Mouse (Mus musculus): Measurements from ENCODE around the gene Cyp24a1.

Gene Cyp24a1

GRCm38 (mm10) chr2:170497091-170497566 is at the start of gene Cyp24a1:
Gene Cyp24a1, minus strand, starts transcription at chr2:170497145.
- peak; percentile 17 for DNase-seq

GRCm38 (mm10) chr2:170545745-170546144 is 48.8 kb upstream of the Cyp24a1 start:
- DNase-seq, result no peak

GRCm38 (mm10) chr2:170544950-170545349 is 48.0 kb upstream of the Cyp24a1 start:
- no peak for DNase-seq

DNA sequence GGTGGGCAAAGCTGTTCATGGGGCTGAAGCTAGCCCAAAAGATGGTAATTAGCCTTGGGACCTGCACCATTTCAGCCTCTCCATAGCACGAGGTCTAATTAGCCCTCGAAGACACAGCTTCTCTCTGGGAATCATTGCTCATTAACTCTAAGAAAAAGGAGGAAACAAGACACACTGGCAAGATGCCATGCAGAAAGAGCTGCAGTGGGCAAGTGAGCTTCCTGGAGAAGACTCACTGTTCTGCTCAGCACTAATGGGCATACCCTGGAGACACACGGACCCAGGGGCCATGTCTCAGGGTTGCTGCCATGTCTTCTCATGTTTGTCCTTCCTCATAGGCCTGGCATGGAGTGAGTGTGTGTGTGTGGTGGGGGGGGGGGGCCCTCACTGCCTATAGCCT is 47.2 kb upstream of the Cyp24a1 start:
- no peak for DNase-seq

DNA sequence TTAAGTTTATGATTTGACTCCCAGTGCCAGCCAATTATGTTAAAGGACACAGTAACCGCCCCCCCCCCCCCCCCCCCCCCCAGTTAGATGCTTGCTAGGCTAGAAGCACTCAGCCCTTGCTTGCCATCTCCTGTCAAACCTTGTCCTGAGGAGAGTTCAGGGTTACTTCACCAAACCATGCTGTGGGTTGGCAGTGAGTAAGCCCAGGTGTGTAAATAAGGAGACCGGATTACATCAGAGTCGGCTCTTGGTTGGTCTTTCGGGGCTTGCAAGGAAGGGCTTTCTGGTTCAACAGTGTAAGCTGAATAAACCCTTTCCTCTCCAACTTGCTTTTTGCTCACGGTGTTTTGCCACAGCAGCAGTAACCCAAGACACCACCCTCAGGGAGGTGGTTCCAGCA is 46.7 kb upstream of the Cyp24a1 start:
- no peak for DNase-seq

DNA sequence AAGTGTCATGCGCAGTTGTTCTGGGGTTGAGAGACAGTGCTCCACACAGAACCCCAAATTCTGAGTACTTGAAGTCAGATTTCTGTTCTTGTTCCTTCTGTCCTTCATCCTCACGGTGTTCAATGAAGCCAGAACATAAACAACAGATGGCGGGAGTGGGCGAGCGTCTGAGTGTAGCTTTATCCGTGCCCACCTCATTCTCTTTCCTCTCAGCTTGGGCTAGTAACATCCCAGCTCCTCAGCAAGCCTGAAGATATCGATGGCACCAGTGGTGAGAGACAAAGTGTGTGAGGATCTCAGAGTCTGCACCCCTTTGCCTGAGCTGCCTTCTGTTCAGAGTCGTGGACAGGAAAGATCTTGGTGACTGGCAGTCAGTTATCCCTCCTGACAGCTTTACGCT is 42.3 kb upstream of the Cyp24a1 start:
- no peak for DNase-seq

DNA sequence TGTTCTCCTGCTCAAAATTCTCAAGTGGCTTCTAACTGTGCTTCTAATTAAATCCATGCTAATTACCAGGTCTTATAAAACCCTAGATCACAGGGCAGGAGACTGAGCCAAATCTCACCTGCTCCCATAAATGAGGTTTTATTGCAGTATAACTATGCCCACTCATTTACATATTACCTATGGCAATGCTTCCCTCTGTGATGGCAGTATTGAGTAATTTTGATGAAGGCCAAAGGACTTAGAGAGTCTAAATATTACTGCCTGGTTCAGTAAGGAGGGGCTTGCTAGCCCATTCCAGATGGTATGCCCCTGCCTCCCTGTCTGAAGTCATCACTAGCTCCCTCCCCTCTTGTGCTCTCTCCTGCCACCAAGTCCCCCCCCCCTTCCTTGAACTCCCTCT is 38.9 kb upstream of the Cyp24a1 start:
- DNase-seq, result no peak

DNA sequence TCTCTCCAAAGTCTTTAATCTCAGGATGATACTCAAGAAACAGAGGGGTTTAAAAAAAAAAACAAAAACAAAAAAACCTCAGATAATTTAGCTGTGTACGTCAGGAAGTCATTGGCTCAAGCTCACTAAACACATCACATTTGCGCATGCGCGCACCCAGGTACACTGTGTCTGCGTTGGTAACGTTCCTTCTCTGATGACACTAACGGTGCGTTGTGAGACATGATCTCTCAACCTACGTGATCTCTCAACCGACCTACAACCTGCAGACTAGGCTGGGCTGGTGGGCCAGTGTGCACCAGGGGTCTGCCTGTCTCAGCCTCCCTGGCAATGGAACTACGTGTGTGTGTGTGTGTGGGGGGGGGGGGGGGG is 37.8 kb upstream of the Cyp24a1 start:
- no peak for DNase-seq

- DNase-seq, result no peak
These were observed 37.3 kb upstream of the Cyp24a1 start for GRCm38 (mm10) chr2:170534116-170534802.

GRCm38 (mm10) chr2:170530256-170530655 is 33.3 kb upstream of the Cyp24a1 start:
- no peak for DNase-seq

DNA sequence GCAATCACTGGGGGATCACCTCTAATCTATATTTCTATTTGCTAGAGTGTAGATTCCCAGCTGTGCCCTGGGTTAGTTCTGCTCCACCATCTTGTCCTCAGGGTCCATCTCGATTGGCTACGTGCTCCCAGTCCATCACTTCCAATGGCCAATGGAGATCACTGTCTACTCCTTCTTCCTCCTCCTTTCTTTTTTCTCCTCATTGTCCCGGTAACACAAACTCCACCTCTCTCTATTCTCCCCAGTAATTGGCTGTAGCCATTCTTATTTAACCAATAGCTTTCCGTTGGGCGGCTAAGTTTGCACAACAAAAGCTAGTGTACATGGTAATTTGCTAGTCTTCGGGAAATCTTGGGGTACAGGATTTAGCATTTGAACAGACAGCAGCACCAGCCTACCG is 32.8 kb upstream of the Cyp24a1 start:
- no peak for DNase-seq

DNA sequence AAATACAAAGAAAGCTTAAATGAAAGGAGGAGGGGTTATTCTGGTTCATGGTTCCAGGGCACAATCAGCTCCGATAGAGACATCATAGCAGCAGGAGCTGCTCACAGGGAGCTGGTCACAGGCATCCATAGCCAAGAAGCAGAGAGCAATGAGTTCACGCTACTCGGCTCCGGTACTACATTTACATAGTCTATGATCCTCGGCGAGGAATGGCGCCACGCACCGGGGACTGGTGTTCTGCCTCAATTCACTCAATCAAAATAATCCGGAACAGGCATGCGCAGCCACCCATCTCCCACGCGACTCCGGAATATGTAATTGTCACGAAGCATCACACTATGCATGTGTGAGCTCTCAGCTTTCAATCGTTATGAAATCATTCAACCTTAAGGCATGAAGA is 31.1 kb upstream of the Cyp24a1 start:
- no peak for DNase-seq

DNA sequence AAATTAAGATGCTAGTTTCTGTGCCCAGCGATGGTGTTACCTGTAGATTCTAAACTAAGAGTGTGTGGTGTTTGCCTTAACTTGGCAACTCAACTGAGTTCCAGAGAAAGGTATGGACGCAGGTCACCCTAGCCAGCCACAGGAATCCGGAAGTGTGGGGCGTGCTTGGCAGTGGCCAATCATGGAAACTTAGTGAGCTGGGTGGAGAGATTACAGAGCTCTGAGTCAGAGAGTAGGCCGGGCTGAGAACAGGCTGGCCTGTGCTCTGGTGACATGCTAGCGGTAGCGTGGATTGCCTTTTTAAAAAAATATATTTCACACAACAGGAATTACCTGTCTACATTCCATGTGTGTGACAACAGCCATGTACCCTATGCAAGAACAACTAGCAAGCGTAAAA is 29.6 kb upstream of the Cyp24a1 start:
- DNase-seq, result no peak

- peak; percentile 65 for DNase-seq
These were observed 23.5 kb upstream of the Cyp24a1 start for GRCm38 (mm10) chr2:170520321-170520971.

DNA sequence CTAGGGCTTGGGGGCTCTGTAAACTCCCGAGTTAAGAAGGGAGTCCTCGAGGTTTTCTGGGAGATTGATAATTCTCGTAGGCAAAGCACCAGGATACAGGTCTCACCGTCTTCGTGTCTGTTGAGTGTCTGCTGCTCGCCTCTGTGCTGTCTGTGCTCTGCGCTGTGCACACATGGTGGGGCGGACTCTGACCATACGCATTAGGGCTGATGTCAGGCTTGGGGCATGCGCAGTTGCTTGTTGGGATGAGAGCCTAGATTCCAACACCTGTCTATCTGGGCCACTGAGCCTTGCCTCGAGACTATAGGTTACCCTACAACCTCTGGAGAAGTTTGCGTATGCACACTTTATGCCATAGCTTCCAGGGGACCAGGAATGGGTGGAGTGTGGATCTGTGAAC is 16.8 kb upstream of the Cyp24a1 start:
- no peak for DNase-seq

- peak; percentile 95 for DNase-seq
These were observed 14.3 kb upstream of the Cyp24a1 start for GRCm38 (mm10) chr2:170511073-170511891.

DNA sequence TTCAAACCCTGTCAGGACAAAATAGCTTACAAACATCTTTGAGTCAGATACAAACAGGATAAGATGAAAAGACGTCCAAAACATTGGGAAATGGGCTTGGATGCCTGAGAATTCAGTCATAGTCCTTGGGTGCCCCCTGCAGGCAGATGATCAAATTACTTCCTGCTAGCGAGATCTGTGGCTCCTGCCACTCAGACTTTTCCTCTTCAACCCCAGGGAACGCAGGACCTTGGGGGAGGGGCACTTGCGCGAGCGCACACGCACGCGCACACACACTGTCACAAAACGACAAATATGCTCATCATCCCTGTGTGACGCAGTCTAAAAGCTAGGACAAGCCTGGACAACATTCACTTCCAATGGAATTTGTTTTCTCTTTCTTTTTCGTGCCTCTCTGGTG is 11.9 kb upstream of the Cyp24a1 start:
- peak; percentile 90 for DNase-seq

DNA sequence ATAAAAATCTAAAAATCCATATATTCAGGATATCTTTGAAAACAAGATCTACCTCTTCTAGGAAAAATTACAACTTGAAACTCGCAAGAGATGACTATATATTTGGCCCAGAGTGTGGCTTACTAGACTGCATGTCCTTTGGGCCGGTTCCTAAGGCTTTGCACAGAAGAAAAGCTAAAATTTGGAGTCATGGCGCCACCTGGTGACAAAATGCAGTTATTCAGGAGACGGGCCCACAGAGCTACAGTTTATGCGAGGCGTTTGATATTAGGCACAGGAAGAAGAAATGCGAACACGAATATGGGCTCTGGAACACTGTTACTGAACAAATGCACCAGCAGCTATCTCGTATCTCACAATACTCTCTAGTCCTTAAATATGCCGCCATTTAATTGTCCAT is 10.8 kb upstream of the Cyp24a1 start:
- peak; percentile 84 for DNase-seq

DNA sequence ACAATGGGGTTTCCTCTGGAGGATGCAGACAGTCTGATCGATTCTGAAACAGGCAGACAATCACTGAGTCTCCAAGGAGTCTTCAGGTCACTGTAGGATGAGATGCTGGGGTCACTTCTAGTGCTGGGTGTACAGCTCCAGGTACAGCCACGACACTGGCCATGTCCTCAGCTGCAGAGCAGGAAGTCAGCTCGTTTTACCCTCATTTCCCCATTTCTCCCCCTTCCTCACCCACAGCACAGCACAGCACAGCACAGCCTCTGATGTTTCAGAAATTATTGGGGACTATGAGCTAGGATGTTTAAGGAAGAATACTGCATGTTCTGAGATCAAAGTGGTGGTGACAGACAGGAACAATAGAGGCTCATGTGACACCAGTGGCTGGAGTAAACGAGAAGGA is 7.0 kb upstream of the Cyp24a1 start:
- DNase-seq, result no peak

DNA sequence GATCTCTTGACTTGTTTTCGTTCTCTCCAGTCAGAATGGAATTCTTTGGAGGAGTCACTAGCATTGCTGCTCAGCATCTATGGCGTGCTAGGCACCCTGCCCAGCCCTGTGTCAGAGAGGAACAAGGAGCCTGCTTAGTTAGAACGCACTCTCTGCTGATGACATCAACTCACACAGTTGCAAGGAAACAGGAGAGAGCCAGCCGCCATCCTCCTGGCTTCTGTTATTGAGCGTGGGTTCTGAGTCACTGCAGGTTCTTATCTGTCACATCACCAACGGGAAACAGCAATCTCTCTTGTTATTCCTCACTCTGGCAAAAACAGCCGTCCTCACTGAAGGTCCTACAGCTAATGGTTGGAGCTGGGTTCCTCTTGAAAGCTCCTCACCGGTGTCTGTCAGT is 6.4 kb upstream of the Cyp24a1 start:
- DNase-seq, result no peak

DNA sequence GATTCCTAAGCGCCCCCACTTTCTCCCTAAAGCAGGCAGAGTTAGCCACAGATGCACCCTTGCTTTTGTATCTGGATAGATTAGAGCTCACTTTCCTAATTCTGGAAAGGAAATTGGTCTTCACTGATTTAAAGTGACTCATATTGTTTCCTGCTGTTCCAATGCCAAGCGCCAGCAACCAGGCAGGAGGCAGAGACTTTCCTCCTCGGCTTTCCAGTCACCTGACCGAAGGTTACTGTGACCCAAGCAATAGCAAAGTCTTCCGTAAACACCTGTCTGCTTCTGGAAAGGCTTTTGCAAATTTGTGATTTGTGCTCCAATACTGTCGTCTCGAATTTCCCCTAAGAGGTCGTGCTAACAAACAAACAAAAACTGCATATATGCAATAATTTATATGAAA is 1.1 kb upstream of the Cyp24a1 start:
- DNase-seq, result no peak

DNA sequence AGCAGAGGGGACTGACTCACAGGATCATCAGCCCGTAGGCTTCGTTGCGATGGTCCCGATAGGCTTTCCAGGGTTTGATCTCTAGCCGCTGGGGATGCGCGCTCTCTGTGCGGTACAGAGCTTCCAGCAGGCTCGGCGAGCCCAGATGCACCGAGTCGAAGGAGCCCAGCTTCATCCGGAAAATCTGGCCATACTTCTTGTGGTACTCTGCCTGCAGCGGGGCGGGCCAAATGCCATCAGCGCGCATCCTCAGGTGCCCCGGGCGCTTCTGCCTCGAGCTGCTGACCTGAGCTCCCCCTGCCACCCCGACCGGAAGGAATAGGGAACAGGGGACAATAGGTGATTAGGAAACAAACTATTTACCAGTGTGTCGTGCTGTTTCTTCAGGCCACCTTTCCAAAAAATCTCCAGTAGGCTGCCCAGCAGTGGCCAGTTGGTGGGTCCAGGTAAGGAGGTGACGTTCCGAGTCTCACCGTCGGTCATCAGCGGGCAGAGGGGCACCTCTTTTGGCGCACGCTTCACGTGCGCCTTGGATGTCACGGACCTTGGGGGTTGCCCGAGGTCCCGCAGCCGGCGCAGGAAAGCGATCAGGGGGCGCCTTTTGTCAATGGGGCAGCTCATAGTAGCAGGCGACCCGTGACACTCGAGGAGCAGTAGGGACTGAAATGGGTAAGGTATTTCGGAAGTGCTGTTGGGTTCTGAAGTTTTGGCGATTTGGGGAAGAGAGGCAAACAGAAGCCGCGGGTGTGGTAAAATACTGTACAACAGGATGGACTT is 603 bp downstream of the Cyp24a1 start, which contains the start of gene Pfdn4:
Pfdn4 (plus strand) TSS at position 275 of the 777 bp plus-strand sequence.
- no peak for DNase-seq
